Mouse (Mus musculus): ENCODE measurements at regions not wholly inside any gene's neighbourhood (a gene's known extent, or its start where the extent isn't known, plus 50 kb on each side); places are given as distances from the start of the nearest gene placed in this dataset.

DNA sequence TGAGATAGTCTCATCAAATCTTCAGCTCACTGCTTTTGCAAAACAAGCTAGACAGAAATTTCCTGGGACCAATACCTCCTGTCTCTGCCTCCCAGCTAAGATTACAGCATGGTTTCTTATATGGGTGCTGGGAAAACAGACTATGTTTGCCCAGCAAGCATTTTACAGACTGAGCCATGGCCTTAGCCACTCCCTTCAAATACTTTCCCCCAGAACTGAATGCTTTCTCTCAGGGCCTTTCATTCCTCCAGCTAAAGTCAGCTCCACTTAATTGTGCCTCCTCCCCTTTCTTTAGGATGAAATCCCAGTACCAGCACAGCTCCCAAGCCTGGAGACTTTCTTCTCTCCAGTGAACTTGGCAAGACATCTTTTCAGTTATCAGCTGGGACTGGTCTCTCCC, 232.1 kb downstream of the Tmsb4x start:
- no peak for DNase-seq (ENCODE audit: low spot score in 2 of 2)

DNA sequence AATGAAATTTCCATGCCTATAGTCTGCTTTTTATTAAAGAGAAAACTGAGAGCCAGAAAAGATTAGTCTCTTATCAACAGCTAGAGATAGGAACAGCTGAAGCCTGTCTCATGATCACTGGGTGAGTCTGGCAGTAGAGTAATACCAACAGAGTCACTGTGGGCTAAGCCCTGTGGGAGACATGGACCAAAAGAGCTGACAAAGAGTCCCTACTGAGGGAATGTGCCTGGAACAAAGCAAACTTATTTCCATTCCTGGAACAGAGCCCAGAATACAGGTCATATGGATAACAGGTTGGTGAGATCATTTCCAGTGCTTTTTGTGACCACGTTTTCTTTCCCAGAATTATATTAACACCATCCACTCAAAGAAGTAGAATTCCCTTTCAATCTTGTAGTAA, 237.4 kb downstream of the Tmsb4x start:
- DNase-seq (ENCODE audit: low spot score in 2 of 2): no peak

DNA sequence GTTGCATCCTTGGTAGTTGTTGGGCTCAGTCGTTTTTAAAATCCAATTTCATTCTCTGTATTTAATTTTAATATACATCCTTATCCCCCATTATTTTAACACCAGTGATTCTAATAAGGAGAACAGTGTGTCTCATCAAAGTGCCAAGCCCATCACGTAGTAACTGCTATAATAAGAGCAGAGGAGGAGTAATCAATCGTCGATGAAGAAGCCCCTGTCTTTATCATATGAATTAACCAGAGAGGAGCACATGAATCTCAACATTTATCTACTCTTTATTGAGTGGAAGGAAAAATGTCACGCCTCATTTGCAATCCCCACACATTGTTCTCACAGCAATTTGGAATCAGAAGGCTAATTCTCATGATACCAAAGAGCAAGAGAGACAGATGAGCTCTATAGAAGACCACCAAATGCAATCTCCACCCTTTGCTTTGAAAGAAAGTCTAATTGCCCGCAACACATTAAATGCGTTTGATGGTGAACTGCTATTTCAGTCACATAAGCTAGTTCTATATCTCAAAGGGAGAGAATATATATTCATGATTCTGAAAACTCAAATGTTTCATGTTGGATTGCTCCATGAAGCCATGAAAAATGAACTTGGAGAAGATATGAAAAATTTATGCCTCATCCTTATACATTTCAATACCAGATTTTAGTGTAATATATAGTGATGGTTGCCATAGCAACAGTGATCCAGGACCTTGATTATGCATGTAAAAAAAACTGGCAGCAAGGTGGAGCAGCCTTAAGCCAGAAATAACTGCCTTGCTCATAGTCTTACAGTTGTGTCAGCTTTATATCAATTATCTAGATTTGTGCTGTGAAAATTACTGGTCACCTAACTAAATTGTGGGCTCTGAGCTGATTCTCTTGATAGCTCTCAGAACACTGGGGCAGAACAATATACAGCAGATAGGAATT, 244.2 kb downstream of the Tmsb4x start:
- DNase-seq (ENCODE audit: low spot score in 2 of 2): no peak

DNA sequence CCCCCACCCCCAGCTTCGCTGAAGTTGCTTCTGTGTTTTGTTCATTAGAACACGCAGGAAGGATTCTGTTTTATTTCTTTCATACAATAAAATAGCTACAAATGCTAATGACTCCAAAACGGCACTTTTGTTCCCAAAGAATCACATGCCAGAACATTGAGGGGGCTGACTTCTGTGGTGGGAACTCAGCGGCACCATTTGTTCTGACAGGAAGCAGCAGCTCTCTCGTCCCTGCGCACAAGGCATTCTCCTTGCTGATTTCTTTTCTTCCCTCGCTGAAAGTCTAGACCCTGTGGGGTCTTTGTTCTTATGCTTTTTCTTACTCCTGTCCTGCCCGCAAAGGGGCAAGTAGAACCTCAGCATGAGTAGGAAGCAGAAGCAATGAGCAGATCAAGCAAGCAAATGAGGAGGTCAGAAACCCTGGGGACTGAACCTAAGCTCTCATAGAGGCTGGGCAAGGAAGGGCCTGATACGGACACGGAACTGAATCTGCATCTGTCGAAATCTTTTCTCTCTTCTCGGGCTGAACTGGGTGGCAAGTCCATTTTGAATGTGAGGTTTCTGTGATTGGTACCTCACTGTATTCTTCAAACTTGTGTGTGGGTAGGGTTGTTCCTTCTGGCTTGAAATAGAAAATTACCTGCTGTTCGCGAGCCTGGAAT, 256.5 kb downstream of the Tmsb4x start:
- peak in 1 of 2 experiments; percentile 12 for DNase-seq (ENCODE audit: low spot score in 2 of 2)

DNA sequence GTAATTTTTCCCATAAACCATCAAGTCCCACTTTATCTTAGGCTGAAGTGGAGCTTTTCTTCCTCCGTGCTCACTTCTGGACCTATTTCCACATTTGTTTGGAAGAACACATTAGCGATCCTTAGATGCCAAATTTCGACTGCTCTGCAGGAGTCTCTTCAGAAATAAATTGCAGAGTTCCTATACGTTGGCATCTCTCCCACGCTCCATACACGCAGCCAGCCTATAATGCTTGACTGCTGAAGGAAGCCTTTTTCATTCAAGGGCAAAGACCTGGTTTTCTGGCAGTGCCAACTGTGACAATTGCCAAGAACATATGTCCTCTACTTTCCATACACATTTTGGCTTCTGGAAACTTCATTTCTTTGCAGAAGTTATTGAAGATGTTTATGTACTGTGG, 258.1 kb downstream of the Tmsb4x start:
- no peak for DNase-seq (ENCODE audit: low spot score in 2 of 2)

DNA sequence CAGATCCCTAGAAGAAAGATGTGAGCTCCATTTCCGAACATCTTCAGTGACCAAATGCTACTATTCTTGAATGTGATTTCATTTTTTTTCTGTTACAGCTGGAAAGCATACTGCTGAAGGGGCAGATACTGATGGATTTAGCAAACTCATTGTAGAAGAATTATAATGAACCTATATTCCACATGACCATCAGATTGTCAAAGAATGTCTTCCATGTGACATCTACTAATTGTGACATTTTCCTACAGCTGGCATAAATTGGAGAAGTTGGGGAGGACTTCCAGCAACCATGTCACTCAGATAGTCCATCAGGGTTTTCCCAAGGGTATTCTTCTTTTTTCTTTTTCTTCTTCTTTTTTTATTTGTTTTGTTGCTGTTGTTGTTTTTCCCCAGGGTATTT, 263.2 kb downstream of the Tmsb4x start:
- DNase-seq (ENCODE audit: low spot score in 2 of 2): no peak

DNA sequence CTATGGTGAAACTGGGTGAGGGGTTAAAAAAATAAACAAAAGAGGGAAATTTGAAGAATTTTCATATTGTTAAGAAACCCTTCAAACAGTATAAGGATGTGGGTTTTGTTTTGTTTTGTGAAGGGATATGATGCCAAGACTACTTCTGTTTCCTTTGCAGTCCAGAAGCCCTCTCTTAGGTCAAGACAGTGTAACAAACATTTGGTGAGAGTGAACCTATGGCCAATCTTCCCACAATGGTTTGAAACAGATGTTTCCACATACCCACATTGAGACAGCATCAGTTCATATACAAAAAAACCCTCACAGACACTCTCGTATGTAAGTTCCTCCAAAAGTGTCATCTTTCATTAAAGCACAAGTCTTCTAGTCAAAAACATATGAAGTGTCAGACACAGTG, 263.6 kb downstream of the Tmsb4x start:
- no peak for DNase-seq (ENCODE audit: low spot score in 2 of 2)

DNA sequence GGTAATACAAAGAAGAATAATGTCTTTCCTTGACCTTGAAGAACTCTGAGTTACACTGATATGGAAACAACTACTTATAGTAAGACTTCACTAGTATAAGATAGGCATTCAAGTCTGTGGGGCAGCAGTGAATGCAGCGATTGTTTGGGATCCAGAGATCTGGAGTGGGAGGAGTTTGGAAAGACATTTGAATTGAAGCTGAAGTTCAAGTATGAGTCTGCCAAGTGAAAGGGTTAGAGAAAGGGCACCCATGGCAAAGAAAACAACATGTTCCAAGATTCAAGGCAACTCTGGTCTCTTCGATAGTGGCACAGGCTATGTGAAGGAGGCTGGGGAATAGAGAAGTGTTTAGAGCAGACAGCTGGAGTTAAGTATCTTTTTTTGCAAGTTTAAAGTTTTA, 275.3 kb downstream of the Tmsb4x start:
- no peak for DNase-seq (ENCODE audit: low spot score in 2 of 2)

DNA sequence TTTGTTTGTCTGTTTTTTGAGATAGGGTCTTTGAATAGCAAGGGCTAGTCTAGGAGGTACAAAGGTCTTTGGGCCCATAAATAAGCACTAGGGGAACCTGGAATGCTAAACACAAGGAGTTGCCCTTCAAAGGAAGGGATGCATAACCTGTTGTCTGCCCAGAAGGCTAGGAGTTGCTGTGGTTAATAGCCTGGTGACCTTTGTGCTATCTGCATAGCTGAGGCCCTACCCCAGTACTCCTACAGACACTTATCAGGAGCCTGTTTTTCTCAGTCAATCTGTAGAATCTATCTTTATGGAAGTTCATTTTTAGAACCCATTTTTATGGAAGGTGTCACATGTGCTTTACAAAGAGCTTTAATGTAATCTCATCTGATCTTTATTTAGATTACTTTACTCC, 276.6 kb downstream of the Tmsb4x start:
- no peak for DNase-seq (ENCODE audit: low spot score in 2 of 2)

DNA sequence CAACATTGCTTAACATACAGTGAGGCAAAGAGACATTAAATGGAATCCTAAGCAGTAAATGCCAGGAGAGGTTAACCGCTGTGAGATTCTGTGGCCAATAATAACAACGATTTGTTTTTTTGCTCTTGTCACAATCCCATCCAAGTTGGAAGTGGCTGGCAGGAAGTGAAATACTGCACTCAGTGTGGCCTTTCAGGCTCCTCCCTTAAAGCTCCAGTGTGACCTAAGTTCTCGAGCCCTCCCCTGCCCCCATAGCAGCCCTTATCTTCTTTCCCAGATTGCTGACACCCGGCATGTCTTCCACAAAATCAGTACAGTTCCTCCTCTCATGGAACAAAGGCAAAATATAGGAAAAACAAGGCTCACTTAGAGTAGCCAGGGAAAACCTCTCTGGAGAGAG, 278.1 kb downstream of the Tmsb4x start:
- no peak for DNase-seq (ENCODE audit: low spot score in 2 of 2)

DNA sequence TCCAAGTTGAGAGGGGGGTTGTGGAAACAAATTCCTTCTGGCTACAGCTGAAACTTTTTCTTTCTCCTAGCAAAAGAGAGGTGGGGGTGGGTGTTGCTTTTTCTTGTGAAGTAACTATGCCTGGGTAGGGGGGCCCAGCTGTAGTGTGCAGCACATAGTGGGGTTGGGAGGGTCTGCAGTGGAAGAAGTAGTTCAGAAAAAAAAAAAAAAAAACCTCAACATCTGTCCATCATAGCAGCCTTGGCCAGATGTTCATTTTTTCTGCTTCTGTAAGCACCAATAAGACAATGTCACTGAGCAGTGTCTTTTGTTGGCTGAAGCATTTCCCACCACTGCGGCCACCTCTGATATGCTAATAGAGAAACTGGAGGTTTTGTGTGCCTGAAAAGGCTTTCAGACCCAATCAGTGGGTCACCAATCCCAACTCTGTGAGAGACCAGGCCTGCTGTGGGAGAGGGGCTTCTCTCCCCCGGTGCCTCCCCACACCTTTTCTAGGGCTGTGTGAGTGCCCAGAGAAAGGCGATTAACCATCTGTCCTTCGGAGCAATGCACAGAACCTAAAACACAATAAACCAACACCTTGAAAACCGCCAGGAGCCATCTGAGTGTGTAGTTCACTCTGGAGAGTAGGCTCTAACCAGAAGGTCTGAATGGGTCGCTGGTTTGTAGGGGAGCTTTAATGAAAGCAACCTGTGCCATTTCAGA, 279.2 kb downstream of the Tmsb4x start:
- DNase-seq (ENCODE audit: low spot score in 2 of 2): no peak

DNA sequence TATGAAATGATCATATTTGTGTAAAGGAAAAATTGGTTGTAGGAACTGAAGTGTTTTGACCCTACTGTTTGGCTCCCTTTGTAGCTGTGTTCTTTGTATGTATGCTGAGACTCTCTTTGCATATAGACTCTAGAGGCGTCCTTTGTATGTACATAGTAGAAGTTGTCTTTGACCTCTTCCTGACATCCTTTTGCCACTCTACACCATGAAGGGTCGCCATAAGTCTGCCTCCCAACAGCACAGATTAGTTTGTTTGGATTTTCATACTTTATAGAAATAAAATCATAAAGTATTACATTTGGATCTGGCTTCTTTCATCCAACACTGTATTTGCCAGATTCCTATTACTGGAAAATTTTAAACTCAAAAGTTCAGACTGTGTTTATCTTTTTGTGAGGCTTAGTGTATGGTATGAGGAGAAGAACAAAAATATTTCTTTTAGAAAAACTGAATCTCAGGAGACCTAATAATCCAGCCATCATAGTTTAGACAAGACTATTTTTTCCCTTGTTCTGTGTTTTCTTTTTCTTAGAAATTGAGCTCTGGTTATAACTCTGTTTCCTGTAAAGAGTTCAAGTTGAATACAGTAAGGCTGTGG, 293.7 kb downstream of the Tmsb4x start:
- DNase-seq (ENCODE audit: low spot score in 2 of 2): no peak

DNA sequence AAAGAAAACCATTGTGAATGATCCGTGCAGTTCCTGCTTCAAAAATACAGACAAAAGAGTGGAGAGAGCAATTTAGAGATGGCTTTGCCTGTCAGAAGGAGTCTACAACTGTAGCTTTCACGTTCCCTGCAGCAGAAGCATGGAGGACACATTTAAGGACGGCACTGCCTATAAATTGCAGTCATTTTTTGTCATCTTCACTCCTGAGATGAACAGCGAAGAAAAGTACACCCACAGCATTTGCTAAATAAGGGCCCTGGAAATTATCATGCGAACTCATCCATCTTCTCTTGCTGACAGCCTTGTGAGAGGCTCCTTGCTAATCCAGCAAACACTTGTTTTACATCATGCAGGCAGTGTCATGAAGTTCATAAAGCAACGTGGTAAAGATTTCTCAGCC, 302.5 kb downstream of the Tmsb4x start:
- DNase-seq (ENCODE audit: low spot score in 2 of 2): no peak

DNA sequence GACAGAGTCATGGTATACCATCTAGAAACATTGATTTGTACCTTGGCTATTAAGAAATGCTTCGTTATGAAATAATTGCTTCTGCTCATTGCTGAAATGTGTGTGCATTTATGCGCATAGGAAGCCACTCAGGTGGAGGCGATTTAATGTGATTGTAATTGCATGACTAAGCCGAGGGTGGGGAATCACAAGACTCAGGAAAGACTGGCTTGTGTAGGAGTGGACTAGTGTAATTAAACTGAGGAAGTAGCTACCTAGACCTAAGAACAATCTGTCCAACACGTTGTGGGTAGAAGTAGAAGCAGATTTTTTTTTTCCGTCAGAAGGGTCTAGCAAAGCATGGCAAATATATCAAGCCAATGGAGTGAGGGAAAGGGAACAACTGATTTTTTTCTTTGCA, 308.4 kb downstream of the Tmsb4x start:
- no peak for DNase-seq (ENCODE audit: low spot score in 2 of 2)

DNA sequence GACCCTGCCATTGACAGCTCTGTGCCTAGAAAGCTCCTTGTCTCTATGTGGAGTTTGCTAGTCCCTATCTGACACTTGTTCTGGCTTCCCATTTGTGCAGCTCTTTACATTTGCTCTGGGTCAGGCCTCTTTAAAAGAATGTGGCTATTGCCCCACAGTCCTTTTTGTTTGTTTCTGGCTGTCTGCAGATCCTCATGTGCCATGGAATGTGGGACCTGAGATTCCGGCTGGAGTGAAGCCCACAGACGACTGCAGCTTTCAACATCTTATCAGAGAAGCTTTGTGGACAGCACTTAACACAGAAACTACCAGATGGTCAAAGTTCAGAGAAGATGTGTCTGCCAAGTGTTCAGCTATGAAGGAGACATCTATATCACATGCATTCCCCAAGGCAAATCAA, 309.7 kb upstream of the Egfl6 start:
- DNase-seq (ENCODE audit: low spot score in 2 of 2): no peak

DNA sequence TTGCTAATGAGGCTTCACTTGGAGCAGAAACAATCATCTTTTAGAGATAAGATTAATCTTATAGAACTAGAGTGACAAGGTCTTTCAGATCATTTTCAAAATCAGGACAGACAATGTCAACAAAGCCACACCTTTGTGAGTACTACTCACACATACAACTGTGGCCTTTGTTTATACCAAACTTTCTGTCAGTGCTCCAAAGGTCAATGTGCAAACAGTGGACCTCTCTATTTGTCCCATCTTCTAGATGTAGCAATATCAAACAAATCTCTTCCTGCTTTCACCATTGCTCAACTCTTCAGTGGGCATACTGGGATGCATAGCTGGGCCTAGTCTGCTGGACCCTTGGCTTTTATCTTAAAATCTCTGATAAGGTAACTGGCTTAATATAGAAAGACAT, 300.9 kb upstream of the Egfl6 start:
- DNase-seq (ENCODE audit: low spot score in 2 of 2): no peak

DNA sequence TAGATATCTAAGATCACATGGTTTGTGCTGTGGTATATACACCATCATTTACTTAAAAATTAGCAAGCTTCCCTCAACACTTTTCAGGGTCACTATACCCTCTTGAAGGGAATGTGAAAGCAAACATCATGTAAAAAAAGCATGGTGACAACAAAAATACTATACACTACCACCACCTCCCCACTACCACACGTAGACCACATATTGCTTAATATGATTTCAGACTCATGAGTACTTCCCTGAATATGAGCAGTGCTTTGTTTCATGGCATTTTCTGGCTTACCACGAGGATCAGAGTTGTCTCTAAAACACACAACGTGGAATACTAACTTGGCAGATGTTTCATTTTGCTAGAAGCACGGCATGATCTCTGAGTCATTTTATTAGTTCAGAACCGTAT, 284.0 kb upstream of the Egfl6 start:
- no peak for DNase-seq (ENCODE audit: low spot score in 2 of 2)

DNA sequence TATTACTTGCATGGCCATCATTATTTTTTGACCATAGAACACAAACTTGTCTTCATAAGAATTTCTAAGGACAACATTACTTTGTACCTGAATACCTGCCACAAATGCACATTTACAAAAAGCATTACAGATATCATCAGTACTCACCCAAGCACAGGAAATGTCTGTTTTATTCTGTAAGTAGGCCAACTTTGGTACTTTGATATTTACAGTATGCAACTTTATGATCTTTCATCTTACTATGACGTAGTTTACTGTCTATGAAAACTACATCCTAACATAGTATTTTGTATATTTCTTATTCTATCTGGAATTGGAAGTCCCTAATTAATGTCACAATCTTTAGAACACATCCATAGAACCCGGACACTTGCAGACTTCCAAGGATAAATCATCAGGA, 282.2 kb upstream of the Egfl6 start:
- DNase-seq (ENCODE audit: low spot score in 2 of 2): no peak

All from spleen, postnatal 4 days (tissue).